In the genomic region with DNA sequence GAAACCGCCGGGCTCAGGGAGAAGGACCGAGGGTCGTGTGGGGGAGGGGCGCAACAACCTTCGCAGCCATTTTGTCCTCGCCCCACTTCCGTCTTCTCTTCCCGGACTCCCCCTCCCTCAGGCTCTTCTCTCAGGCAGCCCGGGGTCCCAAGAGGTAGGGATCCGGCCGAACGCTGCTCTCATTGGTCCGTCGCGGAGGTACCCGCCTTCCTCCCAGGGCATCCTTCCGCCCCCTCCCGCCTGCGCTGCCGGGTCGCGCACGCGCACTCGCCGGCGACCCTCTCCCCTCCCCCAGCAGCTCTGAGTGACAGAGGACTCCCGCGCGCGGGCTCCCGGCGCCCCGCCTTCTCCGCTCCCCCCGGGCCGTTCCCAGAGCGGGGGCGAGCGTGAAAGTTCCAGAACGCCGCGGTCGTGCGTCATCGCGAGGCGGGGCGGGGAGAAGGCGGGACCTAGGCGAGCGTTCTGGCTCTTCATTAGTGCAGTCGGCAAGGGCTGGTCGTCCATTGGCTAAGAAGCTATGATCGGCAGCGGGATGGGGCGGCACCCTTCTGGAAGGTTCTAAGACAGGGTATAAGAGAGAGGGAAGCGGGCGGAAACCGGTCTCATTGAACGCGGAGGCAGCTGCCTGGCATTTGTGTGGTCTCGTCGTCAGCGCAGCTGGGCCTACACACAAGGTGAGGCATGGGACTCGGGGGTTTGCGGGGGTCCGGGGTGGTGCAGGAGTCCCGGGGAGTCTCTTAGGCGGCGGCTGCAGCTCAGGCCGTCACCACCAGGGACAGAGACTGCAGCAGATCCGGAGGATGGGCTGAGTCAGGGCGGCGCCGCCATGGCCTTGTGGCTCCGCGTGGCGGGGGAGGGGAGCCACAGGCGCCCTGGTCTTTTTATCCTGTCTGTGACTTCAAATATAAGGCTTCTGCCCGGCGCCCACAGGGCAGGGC, we compare ENCODE assay signal across 8 mouse cellular contexts. TPM values are rescaled to one million over a fixed set of nuclear protein-coding genes. Genes with fewer than 3 reads are reported as not detected.
DNase-seq lines count a peak whose midpoint lies in the region; ATAC-seq lines count a peak whose summit lies in the region.

A gene (plus strand): TSS at position 310 of the 938 bp plus-strand sequence.

- peak within 1 kb of the TSS; percentile 100 for H3K9ac ChIP-seq in lung, embryonic 16.5 days (ENCODE audit: low read length)

- DNase-seq in MEL-GATA-1-ER (ENCODE audit: extremely low read depth, low read depth), result peak; percentile 93
- peak; percentile 100 for DNase-seq in cerebellum, adult 8-10 months
- peak; percentile 99 for DNase-seq in forelimb bud, embryonic 11.5 days (ENCODE audit: low read depth, low spot score)
- DNase-seq in layer of hippocampus, adult 9-10 months (ENCODE audit: low spot score), result peak; percentile 98
- peak; percentile 96 for DNase-seq in ovary, postnatal 10 days (ENCODE audit: low spot score)
- DNase-seq in thymus, postnatal 10 days (ENCODE audit: low spot score in 2 of 2), result peak; percentile 100

- peak within 1 kb of the TSS; percentile 97 for H3K4me3 ChIP-seq in lung, embryonic 16.5 days (ENCODE audit: low read length)

- peak within 1 kb of the TSS; percentile 100 for H3K27ac ChIP-seq in lung, embryonic 16.5 days (ENCODE audit: low read length)

- no peaks in the 10 kb centered on the region for H3K27me3 ChIP-seq in lung, embryonic 16.5 days (ENCODE audit: control insufficient read depth, insufficient read depth, low read depth, low read length)

- under 1% methylated on average over 83 of the region's 83 CpGs for WGBS in lung, embryonic 16.5 days

- peak within 1 kb of the TSS; percentile 79 for H3K4me2 ChIP-seq in lung, embryonic 16.5 days (ENCODE audit: low read depth, low read length)

- no peaks in the 10 kb centered on the region for H3K9me3 ChIP-seq in lung, embryonic 16.5 days (ENCODE audit: control insufficient read depth, low read length)

- peak; percentile 79 for ATAC-seq in hematopoietic stem cell, adult 5-6 weeks (replicated peaks in 1 of 2; ENCODE audit: insufficient read depth in 1 of 2, low FRiP score in 2 of 2, low TSS enrichment in 1 of 2, low read depth in 1 of 2, poor library complexity in 2 of 2, severe bottlenecking in 2 of 2)
- peak; percentile 97 for ATAC-seq in lung, embryonic 16.5 days (ENCODE audit: low read depth)

- H3K36me3 ChIP-seq in lung, embryonic 16.5 days (ENCODE audit: control insufficient read depth, insufficient read depth, low read length), result peaks cover 26% of the 10 kb centered on the region

- peaks cover 21% of the 10 kb centered on the region for H3K4me1 ChIP-seq in lung, embryonic 16.5 days (replicated peaks; ENCODE audit: control insufficient read depth, insufficient read depth, low read length)

RNA-seq across cellular contexts. Expression of the gene that starts here (rescaled TPM):
- total RNA-seq in hematopoietic stem cell, adult 5-6 weeks (2017), result 3,790 and 5,329 TPM in 2 replicates
- 2,362 and 2,391 TPM in 2 replicates for polyA plus RNA-seq in lung, embryonic 16.5 days (2015; fragmentation: Nextera tagmentation; extraction: Ambion mirVana)

Comparison
In these comparisons a context has a peak if more than half of its experiments do, and no peak if none do; other contexts are left out.
1. Peak in every context shown above with its lines: DNase-seq, ATAC-seq, H3K4me3 ChIP-seq and H3K27ac ChIP-seq.